Mouse (Mus musculus): ENCODE measurements at regions not wholly inside any gene's neighbourhood (a gene's known extent, or its start where the extent isn't known, plus 50 kb on each side); places are given as distances from the start of the nearest gene placed in this dataset.

GRCm38 (mm10) chr3:70783142-70783541, 775.7 kb downstream of the Otol1 start:
- no peak for DNase-seq (ENCODE audit: low read depth)

- DNase-seq (ENCODE audit: low read depth): no peak
Measured at GRCm38 (mm10) chr3:70802230-70802629, 794.8 kb downstream of the Otol1 start.

- peak; percentile 56 for DNase-seq (ENCODE audit: low read depth)
Measured at GRCm38 (mm10) chr3:70803411-70803810, 796.0 kb downstream of the Otol1 start.

- DNase-seq (ENCODE audit: low read depth): peak; percentile 42
Measured at GRCm38 (mm10) chr3:70803885-70804284, 796.5 kb downstream of the Otol1 start.

- DNase-seq (ENCODE audit: low read depth): peak; percentile 95
Measured at GRCm38 (mm10) chr3:70807170-70807569, 799.8 kb downstream of the Otol1 start.

Measured in 416B (cell line).